Mouse (Mus musculus) Patski (cell line): Measurements from ENCODE around the gene Nhsl1. TPM values are rescaled to one million over a fixed set of nuclear protein-coding genes. Genes with fewer than 3 reads are reported as not detected.

Experiments
- ATAC-seq: fragments of 100-300 bp; one replicate; pipeline ENCODE4 v1.8.0; 2021
- CTCF ChIA-PET: fragments of 350-600 bp; sonication (Branson Sonifier 250); formaldehyde crosslinking; loops from one replicate; lab custom pipeline; 2022; ENCODE audit warnings: inconsistent platforms; lab: Charles Lee
- POLR2A ChIA-PET: fragments of 350-600 bp; sonication (Branson Sonifier 250); formaldehyde crosslinking; loops from one replicate; lab custom pipeline; 2022; ENCODE audit warnings: antibody characterized with exemption, inconsistent platforms; lab: Charles Lee
- DNase-seq: peaks from one replicate; pipeline ENCODE4 v3.0.0-alpha.2; 2011; ENCODE audit warnings: low read depth, low spot score
- H3K27me3 ChIP-seq: fragments of 371-371 bp; one replicate; pipeline ENCODE4 v1.5.1; 2021
- CTCF ChIP-seq: fragments of 100-300 bp; IDR thresholded peaks from one replicate; pipeline ENCODE4 v1.5.1; 2021
- in situ Hi-C: fragments of 300-500 bp; cut with MboI; formaldehyde crosslinking; loops from 3 replicates; pipeline ENCODE4 v1.11.1; 2018; ENCODE audit warnings: low pct_unique_long_range_greater_than_20kb, mixed read lengths
- polyA plus RNA-seq: library from polyadenylated mRNA; unstranded; gene quantifications from one replicate; pipeline ENCODE4 v1.2.3, GENCODE M21; 2021

Gene Nhsl1
- polyA plus RNA-seq, 1 experiment from 2014 or later: 16.0 TPM

GRCm38 (mm10) chr10:18368111-18368510 is 49.3 kb downstream of the Nhsl1 start:
- in situ Hi-C loops: no loop called here
- TF ChIP-seq CTCF: no peak
- CTCF ChIA-PET: no interaction called here
- POLR2A ChIA-PET: no interaction called here
- no peak for ATAC-seq
- no peaks in the 10 kb centered on the region for H3K27me3 ChIP-seq
- no peak for DNase-seq

GRCm38 (mm10) chr10:18370475-18371286 is 51.9 kb downstream of the Nhsl1 start:
- H3K27me3 ChIP-seq: no peaks in the 10 kb centered on the region

GRCm38 (mm10) chr10:18371866-18372265 is 53.1 kb downstream of the Nhsl1 start:
- ChIA-PET POLR2A (no interaction called here), CTCF (no interaction called here)
- in situ Hi-C loops: no loop called here
- ATAC-seq (no peak), DNase-seq (no peak)
- H3K27me3 ChIP-seq: no peaks in the 10 kb centered on the region
- TF ChIP-seq CTCF: no peak

More at GRCm38 (mm10) chr10:18370475-18371286, 51.9 kb downstream of the Nhsl1 start:
- CTCF ChIA-PET: no interaction called here
- in situ Hi-C loops: no loop called here
- TF ChIP-seq CTCF: no peak
- POLR2A ChIA-PET: no interaction called here
- no peak for ATAC-seq
- DNase-seq: no peak

- no peak for TF ChIP-seq CTCF
- no peak for DNase-seq
- POLR2A ChIA-PET: interaction anchor here (1.0 kb wide), 1 partner anchor 14 kb away, joined by 3 read pairs; no protein-coding TSS in a partner anchor
- no peak for ATAC-seq
- H3K27me3 ChIP-seq: no peaks in the 10 kb centered on the region
- CTCF ChIA-PET: interaction anchor here (0.9 kb wide), 1 partner anchor 25 kb away, joined by 3 read pairs; no protein-coding TSS in a partner anchor
- in situ Hi-C loops: no loop called here
Measured at GRCm38 (mm10) chr10:18375301-18375700, 56.5 kb downstream of the Nhsl1 start.

GRCm38 (mm10) chr10:18384766-18385165 is 66.0 kb downstream of the Nhsl1 start:
- TF ChIP-seq CTCF: no peak
- ATAC-seq: no peak
- POLR2A ChIA-PET: no interaction called here
- in situ Hi-C loops: loop anchor here (5.0 kb wide), 2 partner anchors 62 to 137 kb away; no protein-coding TSS in a partner anchor
- CTCF ChIA-PET: no interaction called here
- H3K27me3 ChIP-seq: no peaks in the 10 kb centered on the region
- DNase-seq: no peak

- in situ Hi-C loops: loop anchor here (5.0 kb wide), 2 partner anchors 64 to 139 kb away; no protein-coding TSS in a partner anchor
- DNase-seq: no peak
- ChIA-PET CTCF (no interaction called here), POLR2A (no interaction called here)
- ATAC-seq: no peak
- TF ChIP-seq CTCF: no peak
- no peaks in the 10 kb centered on the region for H3K27me3 ChIP-seq
Measured at GRCm38 (mm10) chr10:18386224-18386623, 67.4 kb downstream of the Nhsl1 start.

- POLR2A ChIA-PET: interaction anchor here (0.9 kb wide), 1 partner anchor 14 kb away, joined by 3 read pairs; no protein-coding TSS in a partner anchor
- no peaks in the 10 kb centered on the region for H3K27me3 ChIP-seq
- peak; percentile 82 for TF ChIP-seq CTCF
- in situ Hi-C loops: loop anchor here (5.0 kb wide), 2 partner anchors 67 to 142 kb away; no protein-coding TSS in a partner anchor
- no peak for DNase-seq
- ATAC-seq: peak; percentile 65
- CTCF ChIA-PET: interaction anchor here (0.7 to 5.2 kb wide), 10 partner anchors 8 to 146 kb away, joined by 3 to 20 read pairs (median 5); partner anchors contain the start of gene Nhsl1
Measured at GRCm38 (mm10) chr10:18388784-18389575, 70.2 kb downstream of the Nhsl1 start.

- in situ Hi-C loops: no loop called here
- ChIA-PET POLR2A (no interaction called here), CTCF (interaction anchor here (1.4 to 5.2 kb wide), 4 partner anchors 9 to 147 kb away, joined by 4 to 20 read pairs (median 6); no protein-coding TSS in a partner anchor)
- TF ChIP-seq CTCF: no peak
- ATAC-seq: no peak
- no peaks in the 10 kb centered on the region for H3K27me3 ChIP-seq
- no peak for DNase-seq
Measured at GRCm38 (mm10) chr10:18390004-18390403, 71.2 kb downstream of the Nhsl1 start.

GRCm38 (mm10) chr10:18391608-18392007 is 72.8 kb downstream of the Nhsl1 start:
- in situ Hi-C loops: no loop called here
- ChIA-PET CTCF (interaction anchor here (1.2 to 5.2 kb wide), 3 partner anchors 18 to 136 kb away, joined by 4 to 20 read pairs (median 4); no protein-coding TSS in a partner anchor), POLR2A (interaction anchor here (0.6 kb wide), 1 partner anchor 955 kb away, joined by 3 read pairs; no protein-coding TSS in a partner anchor)
- TF ChIP-seq CTCF: peak; percentile 74
- ATAC-seq (no peak), DNase-seq (no peak)
- no peaks in the 10 kb centered on the region for H3K27me3 ChIP-seq

- DNase-seq (no peak), ATAC-seq (no peak)
- in situ Hi-C loops: no loop called here
- no peak for TF ChIP-seq CTCF
- POLR2A ChIA-PET: interaction anchor here (0.6 kb wide), 1 partner anchor 954 kb away, joined by 3 read pairs; no protein-coding TSS in a partner anchor
- CTCF ChIA-PET: interaction anchor here (1.2 to 5.2 kb wide), 3 partner anchors 17 to 136 kb away, joined by 4 to 20 read pairs (median 4); no protein-coding TSS in a partner anchor
- H3K27me3 ChIP-seq: no peaks in the 10 kb centered on the region
Measured at GRCm38 (mm10) chr10:18392268-18392667, 73.5 kb downstream of the Nhsl1 start.
